Comparison of ENCODE assay signal across 15 mouse cellular contexts in the genomic region with DNA sequence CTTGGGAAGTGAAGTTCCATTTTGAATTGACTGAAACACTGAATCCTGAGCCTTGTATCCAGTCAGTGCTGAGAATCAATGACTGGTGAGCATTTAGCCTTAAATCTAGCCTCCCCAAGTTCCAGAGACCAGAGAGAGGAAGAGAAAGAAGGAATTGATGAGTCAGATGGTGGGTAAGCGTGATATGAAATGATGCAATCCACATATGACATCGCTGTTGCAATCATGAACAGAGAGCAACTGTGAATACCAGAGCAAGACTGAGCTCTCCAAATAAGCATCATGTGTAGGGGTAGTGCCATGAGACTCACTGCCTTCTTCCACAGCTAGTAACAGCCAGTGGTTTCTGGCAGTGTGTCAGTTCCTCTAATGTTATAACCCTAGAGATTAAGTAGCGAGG. TPM values are rescaled to one million over a fixed set of nuclear protein-coding genes. Genes with fewer than 3 reads are reported as not detected.
"Had no signal": no experiment of that assay in that cellular context is flagged by ENCODE, and none has a peak within 500 bp of the region (broad histone marks: within the 10 kb centered on the region; RNA-seq: fewer than 3 reads in every experiment).

No protein-coding gene starts in this region.

- H3K4me3 ChIP-seq: limb, embryonic 12.5 days; liver, embryonic 13.5 days; megakaryocyte, embryonic 14.5 days; midbrain, embryonic 12.5 days had no signal

- DNase-seq: kidney, adult 2 months; kidney, postnatal 25 days; liver; liver, embryonic 13.5 days; liver, postnatal 0 days; right cerebral cortex, adult 18-20 months; right cerebral cortex, postnatal 25 days; thymus, adult 18-20 months; thymus, postnatal 14 days had no signal

- H3K4me1 ChIP-seq: limb, embryonic 12.5 days; liver, embryonic 13.5 days; megakaryocyte, embryonic 14.5 days; midbrain, embryonic 12.5 days had no signal

- ATAC-seq: intestine, embryonic 16.5 days; liver, postnatal 0 days; lung, postnatal 0 days had no signal

RNA-seq across cellular contexts. Expression of gene Cadm2, which starts 26.2 kb away (rescaled TPM):
- polyA plus RNA-seq: kidney, embryonic 16.5 days; liver, postnatal 0 days had no signal
